Mouse (Mus musculus) neutrophil, adult 59 days (primary cell): ENCODE measurements around the gene Tex52. TPM values are rescaled to one million over a fixed set of nuclear protein-coding genes. Genes with fewer than 3 reads are reported as not detected.

ENCODE experiments used
- total RNA-seq, 2 experiments: library from RNA; stranded (reverse); gene quantifications; 1 replicate in 1 of 2; 2 replicates in 1 of 2; pipeline ENCODE4 v1.2.4; 2023

Tex52 gene
- total RNA-seq, result not detected

DNA sequence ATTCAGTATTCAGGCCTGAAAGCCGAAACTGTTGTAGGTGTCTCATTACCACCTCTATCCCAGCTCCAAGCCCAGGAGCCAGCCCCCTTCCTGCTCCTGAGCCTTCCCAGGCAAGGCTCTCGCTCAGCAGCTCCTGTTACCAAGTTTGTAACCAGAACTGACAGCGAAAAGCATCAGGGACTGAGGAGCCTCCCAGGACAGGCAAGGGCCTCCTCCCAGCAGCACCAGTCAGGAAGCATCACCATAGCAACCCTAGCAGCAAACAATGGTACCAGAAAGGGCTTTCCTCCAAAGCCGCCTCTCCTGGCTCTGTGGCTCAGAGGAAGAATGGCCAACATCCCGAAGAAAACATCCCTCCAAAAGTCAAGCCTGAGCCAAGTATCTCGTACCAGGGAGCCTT, at the start of gene Tex52, which contains the start of gene Gm44596:
Tex52 (plus strand) TSS at position 265 of the 400 bp plus-strand sequence.
Gm44596 (plus strand) TSS at position 312 of the 400 bp plus-strand sequence.

DNA sequence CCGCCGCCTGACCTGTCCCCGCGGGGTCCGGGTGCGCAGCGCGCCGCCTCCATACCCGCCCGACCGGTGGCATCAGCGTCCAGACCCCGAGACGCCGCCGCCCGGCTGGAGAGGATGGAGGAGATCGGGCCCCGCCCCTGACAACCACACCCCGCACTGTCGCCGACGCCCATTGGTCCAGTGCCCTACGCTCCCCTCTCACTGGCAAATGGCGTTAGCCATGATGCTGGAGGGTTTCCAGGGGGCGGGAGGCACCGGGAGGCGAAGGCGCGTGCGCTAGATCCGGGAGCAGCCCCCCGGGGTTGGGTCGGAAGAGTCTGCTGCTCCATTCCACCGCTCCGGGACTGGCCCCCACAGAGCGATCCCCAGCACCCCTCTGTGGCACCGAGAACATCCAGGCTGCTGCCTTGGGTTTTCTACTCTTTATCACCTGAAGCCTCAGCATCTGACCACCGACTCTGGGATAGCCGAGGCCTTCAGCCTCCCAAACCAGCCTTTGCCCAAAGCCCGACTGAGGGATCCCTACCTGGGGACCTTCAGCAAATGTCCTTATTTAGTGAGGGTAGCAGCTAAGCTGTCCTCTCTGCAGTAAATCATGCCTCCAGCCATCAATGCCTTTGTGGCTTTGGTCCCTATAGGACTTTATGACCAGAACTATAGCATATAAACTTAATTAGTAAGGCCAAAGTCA, 19.4 kb upstream of the Tex52 start, which contains the start of gene Tulp3:
Tulp3 (minus strand) TSS at position 126 of the 691 bp plus-strand sequence.

DNA sequence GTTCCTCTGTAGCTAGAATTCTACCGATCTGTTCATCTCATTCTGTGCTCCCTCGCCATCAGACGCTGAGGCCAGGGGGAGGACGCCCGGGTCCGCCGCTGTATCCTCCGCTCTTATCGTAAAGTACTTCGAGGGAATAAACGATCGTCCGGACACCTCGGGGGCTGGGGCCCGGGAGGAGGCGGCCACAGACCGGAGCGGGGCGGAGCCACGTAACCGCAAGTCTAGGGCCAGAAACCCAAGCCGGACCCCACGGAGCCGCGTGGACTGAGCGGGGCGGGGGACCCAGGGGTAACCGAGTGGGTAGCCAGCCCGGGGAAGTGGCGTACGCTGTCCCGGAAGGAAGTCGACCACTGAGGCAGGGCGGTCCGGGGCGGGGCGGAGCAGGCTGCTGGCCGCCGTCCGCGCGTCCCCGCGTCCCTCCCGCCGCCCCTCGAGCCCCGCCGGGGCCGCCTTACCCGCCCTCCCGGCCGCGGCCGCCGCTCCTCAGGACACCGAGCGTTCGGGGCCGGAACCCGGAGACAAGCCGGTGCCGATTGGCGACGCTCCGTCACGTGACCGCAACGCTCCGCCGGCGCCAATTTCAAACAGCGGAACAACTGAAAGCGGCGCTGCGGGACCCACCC, 12.8 kb upstream of the Tex52 start, which contains the start of the genes Rhno1 and Foxm1:
Rhno1 (minus strand) TSS at position 531 of the 626 bp plus-strand sequence.
Foxm1 (plus strand) TSS at position 587 of the 626 bp plus-strand sequence.

DNA sequence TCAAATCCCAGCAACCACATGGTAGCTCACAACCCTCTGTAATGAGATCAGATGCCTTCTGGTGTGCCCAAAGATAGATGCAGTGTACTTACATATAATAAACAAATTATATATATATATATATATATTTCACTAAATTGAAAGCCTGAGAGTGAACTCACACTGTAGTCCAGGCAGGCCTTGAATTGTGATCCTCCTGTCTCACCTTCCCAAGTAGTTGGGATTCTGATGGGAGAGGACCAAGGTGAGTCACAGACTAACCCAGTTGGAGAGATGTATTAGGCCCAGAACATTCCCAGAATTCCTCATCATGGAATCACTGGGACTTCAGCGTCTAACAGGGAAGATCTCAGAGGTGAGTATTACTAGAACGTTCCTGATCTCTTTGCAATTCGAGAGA, 23.7 kb downstream of the Tex52 start, which contains the start of gene Nrip2:
Nrip2 (plus strand) TSS at position 301 of the 400 bp plus-strand sequence.

DNA sequence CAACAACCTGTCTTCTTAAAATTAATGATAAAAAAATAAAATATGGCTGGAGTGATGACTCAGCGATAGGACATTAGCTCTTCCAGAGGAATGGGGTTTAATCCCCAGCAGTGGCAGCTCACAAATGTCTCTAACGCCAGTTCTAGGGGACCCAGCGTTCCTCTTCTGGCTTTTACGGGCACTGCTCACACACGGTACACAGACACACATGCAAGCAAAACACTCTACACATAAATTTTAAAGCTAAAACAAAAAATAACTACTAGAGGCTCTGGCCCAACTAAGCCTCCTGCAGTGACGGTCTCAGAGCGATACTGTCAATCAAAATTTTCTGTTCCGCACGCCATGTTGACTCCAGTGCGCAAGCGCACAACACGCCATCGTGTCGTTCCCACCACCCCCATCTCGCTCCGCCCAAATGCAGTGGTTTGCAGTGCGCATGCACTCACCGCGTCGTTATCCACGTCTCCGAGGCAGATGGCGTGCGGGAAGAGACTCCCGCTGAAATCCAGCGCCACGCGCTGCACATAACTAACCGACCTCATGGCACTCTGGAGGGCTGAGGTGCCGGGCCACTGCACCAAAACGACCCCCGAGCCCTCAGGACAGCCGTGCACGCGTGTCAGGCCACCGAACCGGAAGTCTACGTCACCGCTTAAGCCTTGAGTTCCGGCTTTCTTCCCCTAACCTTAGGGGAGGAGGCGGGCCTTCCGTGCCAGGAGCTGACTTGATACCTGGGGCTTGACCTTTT, 49.2 kb downstream of the Tex52 start, which contains the start of gene Itfg2:
Itfg2 (minus strand) TSS at position 663 of the 751 bp plus-strand sequence.

Other genes with a start within 250 kb of the Tex52 start
- gene Tspan9, start 231.9 kb upstream of the Tex52 start, total RNA-seq, result 1 to 10 TPM in 1 of 2 experiments, under 1 TPM in 1; 0.91 to 1.4 TPM
- under 1 TPM; 0.20 to 0.38 TPM for gene Tead4, start 74.6 kb upstream of the Tex52 start, total RNA-seq
- gene Tulp3, start 19.6 kb upstream of the Tex52 start, total RNA-seq, result under 1 TPM; 0.37 to 0.84 TPM
- gene Rhno1, start 12.5 kb upstream of the Tex52 start, total RNA-seq, result 10 to 100 TPM; 30.0 to 36.6 TPM
- 10 to 100 TPM; 48.9 to 56.7 TPM for gene Foxm1, start 12.5 kb upstream of the Tex52 start, total RNA-seq
- not detected for gene Gm44596, start within 50 bp of the Tex52 start, total RNA-seq
- not detected for gene Nrip2, start 23.8 kb downstream of the Tex52 start, total RNA-seq
- 10 to 100 TPM; 12.3 to 12.7 TPM for gene Itfg2, start 49.5 kb downstream of the Tex52 start, total RNA-seq
- gene Fkbp4, start 63.2 kb downstream of the Tex52 start, total RNA-seq, result 10 to 100 TPM; 39.2 to 39.7 TPM
- not detected for gene Pzp, start 151.3 kb downstream of the Tex52 start, total RNA-seq
- gene A2ml1, start 206.2 kb downstream of the Tex52 start, total RNA-seq, result not detected
- not detected for gene Klrb1a, start 248.1 kb downstream of the Tex52 start, total RNA-seq